Mouse (Mus musculus) CD4-positive naive resting alpha-beta T cell, adult 57 days (primary cell): ENCODE results near the gene Trip10. TPM values are rescaled to one million over a fixed set of nuclear protein-coding genes. Genes with fewer than 3 reads are reported as not detected.

ENCODE experiments used
- total RNA-seq: library from RNA; stranded (reverse); gene quantifications from one replicate; pipeline ENCODE4 v1.2.4, GENCODE M21; 2023

Trip10 gene
- 4.5 TPM for total RNA-seq

GRCm38 (mm10) chr17:57249186-57250181, at the start of gene Trip10:
Trip10 (plus strand) TSS chr17:57249455.

GRCm38 (mm10) chr17:57228014-57228413, 21.2 kb upstream of the Trip10 start, which contains the start of gene C3:
C3 (minus strand) TSS chr17:57228136.

GRCm38 (mm10) chr17:57248201-57248699, 1.0 kb upstream of the Trip10 start, which contains the start of gene Gpr108:
Gpr108 (minus strand) TSS chr17:57248446.

GRCm38 (mm10) chr17:57278943-57279590, 29.8 kb downstream of the Trip10 start, which contains the start of gene Vav1:
Vav1 (plus strand) TSS chr17:57279100.

Other genes with a start within 250 kb of the Trip10 start
- not detected for gene Pspn, start 249.4 kb upstream of the Trip10 start, total RNA-seq
- 57.0 TPM for gene Gtf2f1, start 238.2 kb upstream of the Trip10 start, total RNA-seq
- not detected for gene Gm17949, start 238.0 kb upstream of the Trip10 start, total RNA-seq
- gene Khsrp, start 217.9 kb upstream of the Trip10 start, total RNA-seq, result 127 TPM
- not detected for gene Slc25a41, start 207.8 kb upstream of the Trip10 start, total RNA-seq
- 1.9 TPM for gene Crb3, start 190.3 kb upstream of the Trip10 start, total RNA-seq
- gene Slc25a23, start 189.6 kb upstream of the Trip10 start, total RNA-seq, result 36.3 TPM
- gene Dennd1c, start 170.9 kb upstream of the Trip10 start, total RNA-seq, result 170 TPM
- gene Tubb4a, start 161.7 kb upstream of the Trip10 start, total RNA-seq, result 2.1 TPM
- 2.3 TPM for gene Tnfsf9, start 144.1 kb upstream of the Trip10 start, total RNA-seq
- gene Cd70, start 99.7 kb upstream of the Trip10 start, total RNA-seq, result not detected
- 1.3 TPM for gene Tnfsf14, start 55.3 kb upstream of the Trip10 start, total RNA-seq
- gene C3, start 21.3 kb upstream of the Trip10 start, total RNA-seq, result 40.1 TPM
- gene Gpr108, start 1.0 kb upstream of the Trip10 start, total RNA-seq, result 44.4 TPM
- gene Vav1, start 29.6 kb downstream of the Trip10 start, total RNA-seq, result 164 TPM
- 4.0 TPM for gene Adgre1, start 109.2 kb downstream of the Trip10 start, total RNA-seq